Mouse (Mus musculus) regulatory T cell (primary cell): ENCODE data around the gene Klra9.
"Not testable (repeated sequence)": the region's sequence is repeated elsewhere in the genome, so short reads cannot be mapped to it uniquely, and the experiment has no call there.

Experiments
- in situ Hi-C: fragments of 300-600 bp; cut with MboI, MseI; formaldehyde crosslinking; loops from one replicate; pipeline ENCODE4 v1.15.1; 2025; ENCODE audit warnings: high pct_unique_total_duplicates

Klra9 gene

DNA sequence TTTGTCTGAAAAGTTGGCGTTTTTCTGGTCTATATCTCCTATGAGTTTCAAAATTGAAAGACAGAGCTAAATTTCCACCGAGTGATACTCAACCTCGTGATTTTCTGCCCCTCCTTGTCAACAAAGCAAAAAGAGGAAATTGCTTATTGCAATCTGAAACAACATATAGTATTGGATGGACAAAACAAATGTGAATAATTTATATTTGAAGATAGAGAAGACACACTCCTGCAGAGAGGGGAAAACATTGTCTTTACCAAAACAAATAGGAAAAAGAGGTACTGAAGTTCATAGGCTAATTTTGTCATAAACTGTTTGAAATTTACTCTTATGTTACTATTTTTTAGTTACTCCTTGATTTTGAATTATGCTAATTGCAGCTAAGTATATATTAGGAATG lies at the start of gene Klra9:
Gene Klra9 (minus strand): TSS at position 101 of the 400 bp plus-strand sequence.
- in situ Hi-C loops: not testable (repeated sequence)

GRCm38 (mm10) chr6:130237536-130237935 lies 44.6 kb upstream of the Klra9 start:
- in situ Hi-C loops: no loop called here

DNA sequence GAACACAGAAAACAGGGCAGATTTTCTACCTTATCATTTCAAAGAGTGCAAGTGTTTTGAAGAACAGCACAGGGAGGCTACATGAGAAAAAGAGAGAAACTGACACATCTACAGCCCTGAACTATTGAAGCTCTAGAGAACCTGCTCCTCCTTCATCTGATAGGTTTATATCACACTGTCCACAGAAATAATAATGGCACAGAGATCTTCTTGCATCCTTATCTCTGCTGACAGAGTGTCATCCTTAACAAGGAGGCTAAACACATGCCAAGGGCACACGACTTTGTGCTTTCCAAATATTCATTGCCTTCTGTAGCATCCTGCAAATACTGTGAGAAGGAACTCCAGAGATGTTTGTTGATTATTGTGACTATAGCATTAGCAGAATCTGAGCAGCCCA lies 43.7 kb upstream of the Klra9 start:
- in situ Hi-C loops: no loop called here

GRCm38 (mm10) chr6:130233222-130233621 lies 40.3 kb upstream of the Klra9 start, which contains the start of gene Klra7:
Gene Klra7, minus strand, starts transcription at chr6:130233322.
- in situ Hi-C loops: no loop called here

DNA sequence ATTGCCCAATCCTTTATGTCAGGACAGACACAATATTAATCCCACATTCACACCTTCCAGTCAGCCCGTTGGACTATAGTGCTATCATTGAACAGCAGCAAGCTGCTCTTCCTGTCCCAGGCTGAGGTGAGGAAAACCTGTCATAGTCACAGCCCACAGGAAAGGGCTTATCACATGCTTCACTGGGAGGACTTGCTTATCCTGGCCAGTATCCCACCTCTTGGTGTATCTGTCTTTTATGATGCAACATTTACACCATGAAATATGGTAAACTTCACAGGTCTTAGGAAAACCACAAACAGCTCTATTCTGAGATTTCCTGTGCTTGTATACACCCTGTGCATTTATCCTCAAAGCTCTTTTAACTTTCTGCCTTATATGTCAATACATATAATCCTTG lies 4.5 kb upstream of the Klra9 start:
- in situ Hi-C loops: not testable (repeated sequence)

DNA sequence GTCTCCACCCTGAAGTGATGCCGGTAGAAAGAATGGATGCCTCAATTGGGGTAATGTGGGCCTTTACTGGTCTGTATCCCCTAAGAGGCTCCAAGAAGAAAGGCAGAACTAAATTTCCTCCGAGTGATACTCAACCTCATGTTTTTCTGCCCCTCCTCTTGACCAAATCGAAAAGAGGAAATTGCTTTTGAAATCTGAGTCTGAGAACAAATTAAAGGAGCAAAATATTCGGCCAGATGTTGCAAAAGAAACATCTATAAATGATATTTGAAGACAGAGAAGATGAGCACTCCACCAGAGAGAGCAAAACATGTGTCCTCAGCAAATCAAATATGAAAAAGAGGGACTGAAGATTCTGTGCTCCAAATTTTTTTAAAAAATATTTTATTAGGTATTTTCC lies 63.1 kb downstream of the Klra9 start, which contains the start of gene Klra8:
Gene Klra8 (minus strand): TSS at position 101 of the 400 bp plus-strand sequence.
- in situ Hi-C loops: loop anchor here (25.0 kb wide), 1 partner anchor 1517 kb away; the partner anchor contains the start of gene Klrb1a
